ENCODE assay signal across 8 mouse cellular contexts in the genomic region with DNA sequence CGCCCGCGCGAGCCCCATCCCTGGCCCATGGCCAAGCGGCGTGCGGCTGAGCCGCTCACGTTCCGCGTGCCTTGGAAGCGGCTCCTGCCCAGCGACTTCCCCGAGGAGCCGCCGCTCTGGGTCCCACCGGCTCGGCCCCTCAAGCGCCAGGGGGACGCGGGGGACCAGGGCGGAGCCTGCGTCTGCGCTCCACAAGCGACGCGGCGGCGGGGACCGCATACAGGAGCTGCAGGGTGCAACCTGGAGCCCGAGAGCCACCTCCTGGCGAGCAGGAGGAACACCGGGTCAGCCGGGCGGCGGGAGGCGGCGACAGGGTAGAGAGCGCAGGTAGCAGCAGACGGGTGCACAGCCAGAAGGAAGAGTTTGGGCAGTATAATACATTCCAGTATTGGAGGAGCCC. TPM values are rescaled to one million over a fixed set of nuclear protein-coding genes. Genes with fewer than 3 reads are reported as not detected.
A peak's percentile ranks its signal among the peaks of the same experiment; 100 is the strongest.
DNase-seq lines count a peak whose midpoint lies in the region; ATAC-seq and TF ChIP-seq lines count a peak whose summit lies in the region.

No protein-coding gene starts in this region.

- no peaks in the 10 kb centered on the region for H3K9me3 ChIP-seq in hindbrain, embryonic 11.5 days (ENCODE audit: control insufficient read depth, low read length)
- H3K9me3 ChIP-seq in lung, embryonic 16.5 days (ENCODE audit: control insufficient read depth, low read length): no peaks in the 10 kb centered on the region

- no peaks in the 10 kb centered on the region for H3K36me3 ChIP-seq in hindbrain, embryonic 11.5 days (ENCODE audit: control insufficient read depth, insufficient read depth, low read length)
- H3K36me3 ChIP-seq in lung, embryonic 16.5 days (ENCODE audit: control insufficient read depth, insufficient read depth, low read length): no peaks in the 10 kb centered on the region
- H3K36me3 ChIP-seq in thymus, adult 2 months (ENCODE audit: control insufficient read depth, insufficient read depth, low read length): no peaks in the 10 kb centered on the region

- peak; percentile 44 for DNase-seq in MEL-GATA-1-ER (ENCODE audit: extremely low read depth, low read depth)
- DNase-seq in cerebellum, adult 9-10 months: peak; percentile 53
- DNase-seq in hindbrain, embryonic 11.5 days (ENCODE audit: low spot score): peak; percentile 79
- DNase-seq in layer of hippocampus, adult 9-11 months: peak; percentile 49
- peak; percentile 18 for DNase-seq in ovary, postnatal 10 days (ENCODE audit: low spot score)
- peak; percentile 84 for DNase-seq in thymus, adult 2 months

- peak overlapping the region; percentile 66 for H3K4me2 ChIP-seq in hindbrain, embryonic 11.5 days (replicated peaks; ENCODE audit: low read depth, low read length)
- H3K4me2 ChIP-seq in lung, embryonic 16.5 days (ENCODE audit: low read depth, low read length): peak overlapping the region; percentile 80

- H3K27me3 ChIP-seq in hindbrain, embryonic 11.5 days (ENCODE audit: control insufficient read depth, insufficient read depth, low read length): no peaks in the 10 kb centered on the region; the same call in 1 of the 2 replicates
- peaks cover 12% of the 10 kb centered on the region for H3K27me3 ChIP-seq in lung, embryonic 16.5 days (ENCODE audit: control insufficient read depth, insufficient read depth, low read depth, low read length)
- no peaks in the 10 kb centered on the region for H3K27me3 ChIP-seq in thymus, adult 2 months (ENCODE audit: control insufficient read depth, insufficient read depth, low read length)

- no peak overlapping the region for H3K27ac ChIP-seq in hindbrain, embryonic 11.5 days (ENCODE audit: low read depth, low read length)
- H3K27ac ChIP-seq in lung, embryonic 16.5 days (ENCODE audit: low read length): no peak overlapping the region
- H3K27ac ChIP-seq in thymus, adult 2 months (ENCODE audit: control insufficient read depth, insufficient read depth, low read length): no peak overlapping the region

- no peak for TF ChIP-seq POLR2A in thymus, adult 2 months (IDR thresholded peaks at IDR 0.05; ENCODE audit: control insufficient read depth, extremely low read depth, insufficient read depth, low read length, poor library complexity)

- 2% methylated on average over 40 of the region's 40 CpGs for WGBS in hindbrain, embryonic 11.5 days
- under 1% methylated on average over 37 of the region's 40 CpGs for WGBS in lung, embryonic 16.5 days
- WGBS in thymus, adult 2 months: 4% methylated on average over 40 of the region's 40 CpGs

- H3K9ac ChIP-seq in hindbrain, embryonic 11.5 days (ENCODE audit: low read depth, low read length): peak overlapping the region; percentile 46; the same call in 1 of the 2 replicates
- H3K9ac ChIP-seq in lung, embryonic 16.5 days (ENCODE audit: low read length): peak overlapping the region; percentile 64

- peak; percentile 99 for ATAC-seq in frontal cortex, adult (ENCODE audit: low TSS enrichment)
- ATAC-seq in hindbrain, embryonic 11.5 days (ENCODE audit: low FRiP score): peak; percentile 93
- ATAC-seq in lung, embryonic 16.5 days (ENCODE audit: low read depth): peak; percentile 91

- peak; percentile 87 for TF ChIP-seq CTCF in thymus, adult 2 months (IDR thresholded peaks at IDR 0.05; ENCODE audit: borderline replicate concordance, control insufficient read depth, extremely low read depth, insufficient read depth, low read length, poor library complexity)

- H3K4me1 ChIP-seq in hindbrain, embryonic 11.5 days (replicated peaks; ENCODE audit: control insufficient read depth, insufficient read depth, low read length): no peaks in the 10 kb centered on the region
- no peaks in the 10 kb centered on the region; the same call in 1 of the 2 replicates for H3K4me1 ChIP-seq in lung, embryonic 16.5 days (replicated peaks; ENCODE audit: control insufficient read depth, insufficient read depth, low read length)
- H3K4me1 ChIP-seq in thymus, adult 2 months (replicated peaks; ENCODE audit: control insufficient read depth, insufficient read depth, low read length): no peaks in the 10 kb centered on the region

- peak overlapping the region; percentile 37 for H3K4me3 ChIP-seq in hindbrain, embryonic 11.5 days (ENCODE audit: low read depth, low read length)
- H3K4me3 ChIP-seq in lung, embryonic 16.5 days (ENCODE audit: low read length): peak overlapping the region; percentile 60
- H3K4me3 ChIP-seq in thymus, adult 2 months (ENCODE audit: control insufficient read depth, insufficient read depth, low read length): peak overlapping the region; percentile 39

RNA-seq across cellular contexts. Expression of a gene that starts 11.5 kb away (rescaled TPM):
- not detected in 2 replicates for polyA plus RNA-seq in hindbrain, embryonic 11.5 days (2014; fragmentation: Nextera tagmentation; extraction: Ambion mirVana)
- 0.16 and 0.24 TPM in 2 replicates for polyA plus RNA-seq in lung, embryonic 16.5 days (2015; fragmentation: Nextera tagmentation; extraction: Ambion mirVana)
- not detected in 2 replicates for polyA plus RNA-seq in thymus, adult 2 months (2012; rRNA removed)

RNA-seq across cellular contexts. Expression of a gene that starts 28.2 kb away (rescaled TPM):
- polyA plus RNA-seq in hindbrain, embryonic 11.5 days (2014; fragmentation: Nextera tagmentation; extraction: Ambion mirVana): 4.6 and 5.9 TPM in 2 replicates
- polyA plus RNA-seq in lung, embryonic 16.5 days (2015; fragmentation: Nextera tagmentation; extraction: Ambion mirVana): 2.0 and 2.1 TPM in 2 replicates
- 0.04 and 0.05 TPM in 2 replicates for polyA plus RNA-seq in thymus, adult 2 months (2012; rRNA removed)

RNA-seq across cellular contexts. Expression of a gene that starts 39.3 kb away (rescaled TPM):
- 22.5 and 24.2 TPM in 2 replicates for polyA plus RNA-seq in hindbrain, embryonic 11.5 days (2014; fragmentation: Nextera tagmentation; extraction: Ambion mirVana)
- polyA plus RNA-seq in lung, embryonic 16.5 days (2015; fragmentation: Nextera tagmentation; extraction: Ambion mirVana): 15.4 and 15.8 TPM in 2 replicates
- 19.1 and 19.3 TPM in 2 replicates for polyA plus RNA-seq in thymus, adult 2 months (2012; rRNA removed)

Comparison
In these comparisons a context has a peak if more than half of its experiments do, and no peak if none do; other contexts are left out.
1. DNase-seq: peak in every context shown above with its lines; median percentile 84 in thymus, adult 2 months; 79 in hindbrain, embryonic 11.5 days; 53 in cerebellum, adult 9-10 months; 49 in layer of hippocampus, adult 9-11 months; 44 in MEL-GATA-1-ER; 18 in ovary, postnatal 10 days.